Mouse (Mus musculus) lung, postnatal 0 days (tissue): ENCODE results near the gene Gnb3. TPM values are rescaled to one million over a fixed set of nuclear protein-coding genes. Genes with fewer than 3 reads are reported as not detected.

Experiments
- ATAC-seq: fragments of 200-750 bp; cut with Nextera tagmentation; 2 replicates; pipeline ENCODE4 v1.8.0; 2017; ENCODE audit warnings: moderate library complexity
- DNase-seq: peaks from one replicate; pipeline ENCODE4 v3.0.0-alpha.2; 2016; ENCODE audit warnings: low spot score
- H3K27ac ChIP-seq: fragments of 300-500 bp; sonication (generic); 2 replicates; pipeline ENCODE4 v1.5.1; 2014; ENCODE audit warnings: antibody characterized with exemption, mild to moderate bottlenecking, low read length, mixed read lengths
- H3K27me3 ChIP-seq: fragments of 300-500 bp; sonication (generic); replicated peaks from 2 replicates; pipeline ENCODE4 v1.6.1; 2014; ENCODE audit warnings: low read length, mixed read lengths; ENCODE audit not compliant: insufficient read depth
- H3K36me3 ChIP-seq: fragments of 300-500 bp; sonication (generic); 2 replicates; pipeline ENCODE4 v1.6.1; 2014; ENCODE audit warnings: low read length, mixed read lengths; ENCODE audit not compliant: insufficient read depth
- H3K4me1 ChIP-seq: fragments of 300-500 bp; sonication (generic); 2 replicates; pipeline ENCODE4 v1.6.1; 2014; ENCODE audit warnings: antibody characterized with exemption, low read depth, low read length, mixed read lengths; ENCODE audit not compliant: insufficient read depth
- H3K4me2 ChIP-seq: fragments of 300-500 bp; sonication (generic); replicated peaks from 2 replicates; pipeline ENCODE4 v1.6.1; 2014; ENCODE audit warnings: low read depth, mild to moderate bottlenecking, low read length, moderate library complexity, mixed read lengths
- H3K4me3 ChIP-seq: fragments of 300-500 bp; sonication (generic); 2 replicates; pipeline ENCODE4 v1.5.1; 2014; ENCODE audit warnings: low read depth, low read length
- H3K9ac ChIP-seq: fragments of 300-500 bp; sonication (generic); replicated peaks from 2 replicates; pipeline ENCODE4 v1.6.1; 2014; ENCODE audit warnings: low read depth, mild to moderate bottlenecking
- H3K9me3 ChIP-seq: fragments of 300-500 bp; sonication (generic); 2 replicates; pipeline ENCODE4 v1.6.1; 2016; ENCODE audit warnings: low read length, mixed read lengths
- CTCF ChIP-seq: IDR thresholded peaks from 2 replicates; pipeline ENCODE4 v1.5.1; 2016; ENCODE audit warnings: antibody characterized with exemption, mild to moderate bottlenecking
- EP300 ChIP-seq: IDR thresholded peaks from 2 replicates; pipeline ENCODE4 v1.6.1; 2016; ENCODE audit warnings: antibody characterized with exemption, mild to moderate bottlenecking, control low read depth
- WGBS: fragments of 180-500 bp; shearing (Covaris S2); extraction: QIAGEN DNeasy Blood & Tissue Kit; methylation state at CpG from one replicate; pipeline ENCODE4 v1.1.7; 2014; 5-methylcytosine and 5-hydroxymethylcytosine counted together
- polyA plus RNA-seq: library from polyadenylated mRNA; unstranded; fragments of >200 nt; fragmentation: Nextera tagmentation; extraction: Ambion mirVana; gene quantifications from 2 replicates; pipeline ENCODE4 v1.2.1, GENCODE M21; 2015

Gnb3 gene
- polyA plus RNA-seq, 1 experiment from 2014 or later = 0.24 TPM

DNA sequence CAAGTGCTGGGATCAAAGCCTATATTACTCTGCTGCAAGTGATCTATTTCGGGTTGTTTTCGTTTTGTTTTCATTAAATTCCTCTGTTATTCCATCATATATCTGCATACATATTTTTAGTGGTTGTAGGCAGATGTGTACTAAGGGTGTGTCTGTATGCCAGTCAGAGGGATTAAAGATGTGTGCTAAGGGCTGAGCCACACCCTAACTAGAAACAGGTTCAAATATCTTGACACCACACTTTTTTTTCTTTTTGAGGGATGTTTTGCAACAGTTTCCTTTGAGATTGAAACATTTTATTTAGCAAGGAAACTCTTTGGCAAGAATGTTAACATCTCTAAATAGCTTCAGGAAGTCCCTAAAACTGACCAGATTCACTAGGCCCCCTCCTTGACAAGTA lies 43.9 kb downstream of the Gnb3 start:
- H3K9me3 ChIP-seq = no peaks in the 10 kb centered on the region
- 70% methylated on average over 2 of the region's 2 CpGs for WGBS

DNA sequence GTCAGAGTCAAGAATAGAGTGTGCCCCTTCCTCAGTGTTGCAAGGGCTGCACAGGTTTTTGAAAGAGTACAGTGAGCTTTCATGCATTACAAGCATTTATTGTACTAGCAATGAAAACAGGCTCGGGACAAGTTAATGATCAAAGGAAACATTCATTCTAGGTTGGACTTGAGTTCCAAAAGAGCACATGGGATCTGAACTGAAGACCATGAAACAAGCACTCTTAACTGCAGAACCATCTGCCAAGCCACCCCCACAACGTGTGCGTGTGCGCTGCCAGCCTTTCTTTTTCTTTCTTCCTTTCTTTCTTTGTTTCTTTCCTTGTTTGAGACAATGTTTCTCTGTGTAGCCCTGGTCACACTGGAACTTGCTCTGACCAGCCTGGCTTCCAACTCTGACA lies 44.3 kb downstream of the Gnb3 start:
- Histone ChIP-seq H3K36me3 (no peaks in the 10 kb centered on the region), H3K4me2 (no peak overlapping the region), H3K9ac (no peak overlapping the region), H3K9me3 (no peaks in the 10 kb centered on the region), H3K4me1 (no peaks in the 10 kb centered on the region), H3K27ac (no peak overlapping the region), H3K27me3 (no peaks in the 10 kb centered on the region), H3K4me3 (no peak overlapping the region)
- ATAC-seq (no peak), DNase-seq (no peak)
- TF ChIP-seq CTCF = no peak
- TF ChIP-seq EP300 = no peak
- 72% methylated on average over 4 of the region's 4 CpGs for WGBS

More for the DNA sequence above, 43.9 kb downstream of the Gnb3 start:
- Histone ChIP-seq H3K4me2 (no peak overlapping the region), H3K4me1 (no peaks in the 10 kb centered on the region), H3K27ac (no peak overlapping the region), H3K9ac (no peak overlapping the region), H3K36me3 (no peaks in the 10 kb centered on the region), H3K27me3 (no peaks in the 10 kb centered on the region), H3K4me3 (no peak overlapping the region)
- DNase-seq (no peak), ATAC-seq (no peak)
- TF ChIP-seq CTCF (no peak), EP300 (no peak)

- DNase-seq (no peak), ATAC-seq (no peak)
- no peak overlapping the region for H3K4me2 ChIP-seq
- TF ChIP-seq EP300 (no peak), CTCF (no peak)
- no peak overlapping the region for H3K4me3 ChIP-seq
- no peaks in the 10 kb centered on the region for H3K9me3 ChIP-seq
- no peaks in the 10 kb centered on the region for H3K36me3 ChIP-seq
- no peaks in the 10 kb centered on the region for H3K4me1 ChIP-seq
- H3K27ac ChIP-seq = no peak overlapping the region
- WGBS = 75% methylated on average over 3 of the region's 3 CpGs
- no peaks in the 10 kb centered on the region for H3K27me3 ChIP-seq
- H3K9ac ChIP-seq = no peak overlapping the region
Observed at GRCm38 (mm10) chr6:124791911-124792310, 48.2 kb downstream of the Gnb3 start.

DNA sequence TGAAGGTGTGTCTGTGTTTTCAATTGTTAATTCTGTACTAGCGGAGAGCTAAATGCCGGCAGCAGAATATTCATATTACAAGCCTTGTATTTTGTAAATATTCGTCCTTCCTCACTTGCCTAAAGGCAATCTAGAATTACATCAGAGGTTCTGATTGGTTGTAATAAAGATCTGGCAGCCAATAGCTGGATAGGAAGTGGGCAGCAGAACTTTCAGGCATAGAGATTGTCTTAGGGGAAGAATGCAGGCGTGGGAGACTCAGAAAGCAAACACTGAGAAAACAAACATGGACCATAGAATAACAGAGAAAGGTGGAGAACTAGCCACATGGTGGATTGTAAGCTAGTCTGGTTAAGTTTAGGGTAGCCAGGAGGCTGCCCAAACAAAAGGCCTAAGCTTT lies 50.0 kb downstream of the Gnb3 start:
- no peaks in the 10 kb centered on the region for H3K36me3 ChIP-seq
- no peak overlapping the region for H3K27ac ChIP-seq
- H3K4me1 ChIP-seq = no peaks in the 10 kb centered on the region
- no peak for TF ChIP-seq CTCF
- TF ChIP-seq EP300 = no peak
- WGBS = 42% methylated on average over 4 of the region's 4 CpGs
- H3K4me3 ChIP-seq = no peak overlapping the region
- DNase-seq (no peak), ATAC-seq (no peak)
- no peak overlapping the region for H3K9ac ChIP-seq
- no peaks in the 10 kb centered on the region for H3K9me3 ChIP-seq
- H3K27me3 ChIP-seq = no peaks in the 10 kb centered on the region
- no peak overlapping the region for H3K4me2 ChIP-seq

DNA sequence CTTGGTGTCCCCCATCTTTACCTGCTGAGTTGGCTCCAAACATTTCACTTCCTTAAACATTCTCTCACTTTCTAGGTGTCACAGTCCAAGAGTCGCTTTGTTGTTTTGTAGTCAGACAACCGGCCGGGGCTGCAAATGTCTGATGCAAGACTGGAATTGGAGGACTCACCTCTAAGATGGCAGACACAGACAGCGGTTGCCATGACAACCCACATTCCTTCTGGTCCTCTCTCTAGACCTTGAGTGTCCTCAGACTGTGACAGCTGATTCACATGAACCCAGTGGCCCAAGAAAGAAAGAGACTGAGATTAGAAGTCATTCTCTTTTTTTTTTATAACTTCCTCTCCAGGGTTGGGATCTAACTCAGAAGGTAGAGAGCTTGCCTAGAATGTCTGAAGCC lies 50.6 kb downstream of the Gnb3 start:
- Histone ChIP-seq H3K4me1 (no peaks in the 10 kb centered on the region), H3K4me3 (no peak overlapping the region), H3K9me3 (no peaks in the 10 kb centered on the region), H3K36me3 (no peaks in the 10 kb centered on the region), H3K27me3 (no peaks in the 10 kb centered on the region), H3K9ac (no peak overlapping the region), H3K27ac (no peak overlapping the region), H3K4me2 (no peak overlapping the region)
- TF ChIP-seq EP300 (no peak), CTCF (no peak)
- DNase-seq = no peak
- WGBS = 66% methylated on average over 4 of the region's 4 CpGs
- no peak for ATAC-seq

GRCm38 (mm10) chr6:124787722-124788121 lies 52.4 kb downstream of the Gnb3 start:
- no peaks in the 10 kb centered on the region for H3K4me1 ChIP-seq
- TF ChIP-seq CTCF (no peak), EP300 (no peak)
- WGBS = 52% methylated on average over 10 of the region's 10 CpGs
- H3K4me2 ChIP-seq = no peak overlapping the region
- ATAC-seq = no peak
- H3K27me3 ChIP-seq = no peaks in the 10 kb centered on the region
- no peaks in the 10 kb centered on the region for H3K9me3 ChIP-seq
- H3K4me3 ChIP-seq = no peak overlapping the region
- H3K27ac ChIP-seq = no peak overlapping the region
- no peak overlapping the region for H3K9ac ChIP-seq
- no peak for DNase-seq
- H3K36me3 ChIP-seq = no peaks in the 10 kb centered on the region

GRCm38 (mm10) chr6:124786756-124787420 lies 53.2 kb downstream of the Gnb3 start:
- Histone ChIP-seq H3K27me3 (no peaks in the 10 kb centered on the region), H3K27ac (no peak overlapping the region), H3K9me3 (no peaks in the 10 kb centered on the region), H3K4me2 (no peak overlapping the region), H3K9ac (no peak overlapping the region), H3K4me3 (no peak overlapping the region), H3K4me1 (0 out of 2 replicates have a peak, but pooled peaks cover 4% of the 10 kb centered on the region), H3K36me3 (no peaks in the 10 kb centered on the region)
- no peak for ATAC-seq
- 48% methylated on average over 8 of the region's 8 CpGs for WGBS
- DNase-seq = no peak
- TF ChIP-seq EP300 (no peak), CTCF (no peak)

Other genes starting within 250 kb of the Gnb3 start
- 0.12 TPM in 1 of 2 replicates, not detected in the other for gene C1s2, start 204.2 kb downstream of the Gnb3 start, polyA plus RNA-seq
- gene Lpcat3, start 177.2 kb downstream of the Gnb3 start, polyA plus RNA-seq = 67.3 and 74.2 TPM in 2 replicates
- gene Emg1, start 128.1 kb downstream of the Gnb3 start, polyA plus RNA-seq = 83.1 and 86.7 TPM in 2 replicates
- 162 and 169 TPM in 2 replicates for gene Phb2, start 127.9 kb downstream of the Gnb3 start, polyA plus RNA-seq
- 24.0 and 27.8 TPM in 2 replicates for gene Ptpn6, start 101.6 kb downstream of the Gnb3 start, polyA plus RNA-seq
- 332 and 367 TPM in 2 replicates for gene Grcc10, start 98.9 kb downstream of the Gnb3 start, polyA plus RNA-seq
- not detected in 2 replicates for gene Gm45234, start 84.3 kb downstream of the Gnb3 start, polyA plus RNA-seq
- 9.6 and 11.2 TPM in 2 replicates for gene Atn1, start 83.8 kb downstream of the Gnb3 start, polyA plus RNA-seq
- gene Eno2, start 70.6 kb downstream of the Gnb3 start, polyA plus RNA-seq = 1.2 and 1.5 TPM in 2 replicates
- gene Lrrc23, start 60.5 kb downstream of the Gnb3 start, polyA plus RNA-seq = 26.7 and 34.0 TPM in 2 replicates
- gene Spsb2, start 31.6 kb downstream of the Gnb3 start, polyA plus RNA-seq = 27.6 and 33.7 TPM in 2 replicates
- gene Tpi1, start 26.0 kb downstream of the Gnb3 start, polyA plus RNA-seq = 186 and 187 TPM in 2 replicates
- 53.6 and 54.3 TPM in 2 replicates for gene Usp5, start 10.8 kb downstream of the Gnb3 start, polyA plus RNA-seq
- 8.2 and 11.8 TPM in 2 replicates for gene Cdca3, start 10.7 kb downstream of the Gnb3 start, polyA plus RNA-seq
- gene P3h3, start 17.5 kb upstream of the Gnb3 start, polyA plus RNA-seq = 8.4 and 9.3 TPM in 2 replicates
- gene Gpr162, start 23.7 kb upstream of the Gnb3 start, polyA plus RNA-seq = 0.20 and 0.26 TPM in 2 replicates
- 0.07 and 0.10 TPM in 2 replicates for gene Cd4, start 47.9 kb upstream of the Gnb3 start, polyA plus RNA-seq
- gene Lag3, start 71.4 kb upstream of the Gnb3 start, polyA plus RNA-seq = 2.3 TPM in 2 replicates
- gene Ptms, start 79.8 kb upstream of the Gnb3 start, polyA plus RNA-seq = 533 and 563 TPM in 2 replicates
- gene Mlf2, start 91.1 kb upstream of the Gnb3 start, polyA plus RNA-seq = 289 and 300 TPM in 2 replicates
- 112 and 118 TPM in 2 replicates for gene Cops7a, start 125.3 kb upstream of the Gnb3 start, polyA plus RNA-seq
- gene Pianp, start 156.4 kb upstream of the Gnb3 start, polyA plus RNA-seq = 0.29 and 0.35 TPM in 2 replicates
- 8.6 and 9.9 TPM in 2 replicates for gene Zfp384, start 168.9 kb upstream of the Gnb3 start, polyA plus RNA-seq
- 100 and 104 TPM in 2 replicates for gene Ing4, start 199.5 kb upstream of the Gnb3 start, polyA plus RNA-seq
- gene Acrbp, start 209.4 kb upstream of the Gnb3 start, polyA plus RNA-seq = 4.1 and 4.4 TPM in 2 replicates
- 0.19 and 0.44 TPM in 2 replicates for gene Lpar5, start 227.6 kb upstream of the Gnb3 start, polyA plus RNA-seq